Mouse (Mus musculus) hindbrain, postnatal 0 days (tissue): ENCODE data around the gene Kat14. TPM values are rescaled to one million over a fixed set of nuclear protein-coding genes. Genes with fewer than 3 reads are reported as not detected.
"Not testable (repeated sequence)": the region's sequence is repeated elsewhere in the genome, so short reads cannot be mapped to it uniquely, and the experiment has no call there.

ENCODE experiments used
- ATAC-seq: fragments of 200-750 bp; cut with Nextera tagmentation; 2 replicates; pipeline ENCODE4 v1.8.0; 2017; ENCODE audit warnings: mild to moderate bottlenecking, moderate TSS enrichment, moderate library complexity
- DNase-seq: peaks from one replicate; pipeline ENCODE4 v3.0.0-alpha.2; 2015; ENCODE audit warnings: low spot score
- H3K27ac ChIP-seq: fragments of 300-500 bp; sonication (generic); 2 replicates; pipeline ENCODE4 v1.5.1; 2014; ENCODE audit warnings: mild to moderate bottlenecking
- H3K27me3 ChIP-seq: fragments of 300-500 bp; sonication (generic); 2 replicates; pipeline ENCODE4 v1.6.1; 2014; ENCODE audit warnings: low read length, mixed read lengths; ENCODE audit not compliant: insufficient read depth
- H3K36me3 ChIP-seq: fragments of 300-500 bp; sonication (generic); 2 replicates; pipeline ENCODE4 v1.6.1; 2014; ENCODE audit warnings: low read length, mixed read lengths; ENCODE audit not compliant: insufficient read depth
- H3K4me1 ChIP-seq: fragments of 300-500 bp; sonication (generic); 2 replicates; pipeline ENCODE4 v1.6.1; 2014; ENCODE audit warnings: antibody characterized with exemption, low read length, mixed read lengths; ENCODE audit not compliant: insufficient read depth
- H3K4me2 ChIP-seq: fragments of 300-500 bp; sonication (generic); 2 replicates; pipeline ENCODE4 v1.6.1; 2014; ENCODE audit warnings: low read depth, mild to moderate bottlenecking, low read length, moderate library complexity, mixed read lengths
- H3K4me3 ChIP-seq: fragments of 300-500 bp; sonication (generic); 2 replicates; pipeline ENCODE4 v1.5.1; 2014; ENCODE audit warnings: low read length
- H3K9ac ChIP-seq: fragments of 300-500 bp; sonication (generic); replicated peaks from 2 replicates; pipeline ENCODE4 v1.6.1; 2014; ENCODE audit warnings: mild to moderate bottlenecking, low read length, moderate library complexity, mixed read lengths
- H3K9me3 ChIP-seq: fragments of 300-500 bp; sonication (generic); 2 replicates; pipeline ENCODE4 v1.6.1; 2016; ENCODE audit warnings: low read length, mixed read lengths
- CTCF ChIP-seq: IDR thresholded peaks from 2 replicates; pipeline ENCODE4 v1.5.1; 2016; ENCODE audit warnings: antibody characterized with exemption, control low read depth, low read depth
- WGBS: fragments of 180-500 bp; shearing (Covaris S2); extraction: QIAGEN DNeasy Blood & Tissue Kit; methylation state at CpG from one replicate; pipeline ENCODE4 v1.1.7; 2014; 5-methylcytosine and 5-hydroxymethylcytosine counted together
- polyA plus RNA-seq: library from polyadenylated mRNA; unstranded; fragments of >200 nt; fragmentation: Nextera tagmentation; extraction: Ambion mirVana; gene quantifications from 2 replicates; pipeline ENCODE4 v1.2.1, GENCODE M21; 2015
- total RNA-seq: library from RNA; depleted of rRNA; stranded (reverse); fragments of >200 nt; gene quantifications from 2 replicates; pipeline ENCODE4 v1.2.3, GENCODE M21; 2014

Kat14 gene
- total and polyA plus RNA-seq, 2 experiments from 2014 or later = 22.5 to 23.5 TPM

- peaks cover 13% of the 10 kb centered on the region; the same call in 1 of the 2 replicates for H3K4me1 ChIP-seq
- no peak within 1 kb of the TSS for H3K27ac ChIP-seq
- H3K27me3 ChIP-seq = peaks cover 45% of the 10 kb centered on the region
- peak within 1 kb of the TSS; percentile 47 for H3K4me3 ChIP-seq
- no peaks in the 10 kb centered on the region for H3K9me3 ChIP-seq
- ATAC-seq = peak; percentile 38
- H3K9ac ChIP-seq = peak within 1 kb of the TSS; percentile 15; the same call in 1 of the 2 replicates
- WGBS = under 1% methylated on average over 61 of the region's 62 CpGs
- H3K36me3 ChIP-seq = no peaks in the 10 kb centered on the region
- no peak for TF ChIP-seq CTCF
- H3K4me2 ChIP-seq = peak within 1 kb of the TSS; percentile 72
- DNase-seq = peak; percentile 10
Measured at GRCm38 (mm10) chr2:144331401-144332302, 37.1 kb upstream of the Kat14 start, which contains the start of gene Ovol2. Gene Ovol2 (minus strand): TSS chr2:144332146.

- H3K36me3 ChIP-seq = no peaks in the 10 kb centered on the region
- ATAC-seq (no peak), DNase-seq (no peak)
- H3K9me3 ChIP-seq = no peaks in the 10 kb centered on the region
- 5% methylated on average over 9 of the region's 9 CpGs for WGBS
- peaks cover 13% of the 10 kb centered on the region; the same call in 1 of the 2 replicates for H3K4me1 ChIP-seq
- peak overlapping the region; percentile 47; the same call in 1 of the 2 replicates for H3K4me3 ChIP-seq
- H3K9ac ChIP-seq = no peak overlapping the region
- no peak for TF ChIP-seq CTCF
- H3K4me2 ChIP-seq = peak overlapping the region; percentile 72
- no peak overlapping the region for H3K27ac ChIP-seq
- H3K27me3 ChIP-seq = peaks cover 45% of the 10 kb centered on the region
Measured at GRCm38 (mm10) chr2:144332486-144332885, 36.3 kb upstream of the Kat14 start.

GRCm38 (mm10) chr2:144333138-144333842, 35.5 kb upstream of the Kat14 start:
- 7% methylated on average over 28 of the region's 28 CpGs for WGBS
- peak overlapping the region; percentile 15 for H3K4me3 ChIP-seq
- H3K27me3 ChIP-seq = peaks cover 44% of the 10 kb centered on the region
- H3K27ac ChIP-seq = no peak overlapping the region
- ATAC-seq (no peak), DNase-seq (peak; percentile 9)
- H3K9ac ChIP-seq = no peak overlapping the region
- H3K4me1 ChIP-seq = peaks cover 13% of the 10 kb centered on the region; the same call in 1 of the 2 replicates
- TF ChIP-seq CTCF = peak; percentile 50
- H3K36me3 ChIP-seq = no peaks in the 10 kb centered on the region
- H3K9me3 ChIP-seq = no peaks in the 10 kb centered on the region
- H3K4me2 ChIP-seq = peak overlapping the region; percentile 72

- ATAC-seq (no peak), DNase-seq (no peak)
- TF ChIP-seq CTCF = no peak
Measured at GRCm38 (mm10) chr2:144337230-144337629, 31.6 kb upstream of the Kat14 start.

GRCm38 (mm10) chr2:144337701-144338100, 31.1 kb upstream of the Kat14 start:
- whole genome bisulfite sequencing = 80% methylated on average over 8 of the region's 8 CpGs
- ATAC-seq = no peak
- no peak for TF ChIP-seq CTCF
- H3K9me3 ChIP-seq = no peaks in the 10 kb centered on the region
- no peak overlapping the region for H3K9ac ChIP-seq
- no peak for DNase-seq
- H3K36me3 ChIP-seq = no peaks in the 10 kb centered on the region
- H3K4me1 ChIP-seq = no peaks in the 10 kb centered on the region
- H3K27ac ChIP-seq = no peak overlapping the region
- peaks cover 16% of the 10 kb centered on the region; the same call in 1 of the 2 replicates for H3K27me3 ChIP-seq
- H3K4me3 ChIP-seq = no peak overlapping the region
- H3K4me2 ChIP-seq = no peak overlapping the region

More at GRCm38 (mm10) chr2:144337230-144337629, 31.6 kb upstream of the Kat14 start:
- H3K4me3 ChIP-seq = no peak overlapping the region
- WGBS = 74% methylated on average over 3 of the region's 3 CpGs
- no peak overlapping the region for H3K9ac ChIP-seq
- no peak overlapping the region for H3K27ac ChIP-seq
- no peaks in the 10 kb centered on the region for H3K4me1 ChIP-seq
- peaks cover 16% of the 10 kb centered on the region; the same call in 1 of the 2 replicates for H3K27me3 ChIP-seq
- H3K36me3 ChIP-seq = no peaks in the 10 kb centered on the region
- H3K9me3 ChIP-seq = no peaks in the 10 kb centered on the region
- H3K4me2 ChIP-seq = no peak overlapping the region

GRCm38 (mm10) chr2:144338149-144338548, 30.6 kb upstream of the Kat14 start:
- not testable (repeated sequence) for ATAC-seq, H3K4me3 ChIP-seq, H3K4me2 ChIP-seq, H3K9ac ChIP-seq, H3K27ac ChIP-seq, DNase-seq, H3K9me3 ChIP-seq, H3K4me1 ChIP-seq, H3K36me3 ChIP-seq
- H3K27me3 ChIP-seq = peaks cover 16% of the 10 kb centered on the region; the same call in 1 of the 2 replicates
- 81% methylated on average over 6 of the region's 6 CpGs for WGBS
